Mouse (Mus musculus): ENCODE measurements around the gene Isy1. TPM values are rescaled to one million over a fixed set of nuclear protein-coding genes. Genes with fewer than 3 reads are reported as not detected.

Isy1 gene
- total and polyA plus RNA-seq, 3 experiments, result 43.8 to 140 (median 77.4) TPM

GRCm38 (mm10) chr6:87882816-87883215 is 44.2 kb upstream of the Isy1 start:
- Histone ChIP-seq H3K4me3 (replicated peaks in 1 of 3; ENCODE audit: low read depth in 2 of 3, low read length in 2 of 3, poor library complexity in 1 of 3) (no peak overlapping the region), H3K4me2 (ENCODE audit: insufficient read depth, low read depth, poor library complexity, severe bottlenecking) (no peak overlapping the region), H3K36me3 (replicated peaks in 1 of 2; ENCODE audit: control insufficient read depth in 1 of 2, insufficient read depth in 1 of 2, low read length in 1 of 2) (no peaks in the 10 kb centered on the region), H3K9ac (ENCODE audit: insufficient read depth, low read depth) (no peak overlapping the region), H3K9me3 (replicated peaks; ENCODE audit: low read length) (no peaks in the 10 kb centered on the region), H3K27me3 (replicated peaks) (peaks cover 6% of the 10 kb centered on the region), H3K79me2 (replicated peaks; ENCODE audit: control insufficient read depth, extremely low read depth, insufficient read depth, poor library complexity, severe bottlenecking) (no peaks in the 10 kb centered on the region), H3K4me1 (ENCODE audit: control insufficient read depth in 1 of 2, insufficient read depth in 2 of 2) (peaks cover 3 to 7% of the 10 kb centered on the region in 2 experiments), H3K27ac (ENCODE audit: insufficient read depth, low read depth) (no peak overlapping the region)
- TF ChIP-seq TBP (conservative IDR thresholded peaks at IDR 0.05; ENCODE audit: low read depth, low read length) (no peak), RCOR1 (conservative IDR thresholded peaks at IDR 0.05; ENCODE audit: low read depth, low read length) (no peak), USF2 (conservative IDR thresholded peaks at IDR 0.05; ENCODE audit: low read depth, low read length) (no peak), PAX5 (IDR thresholded peaks at IDR 0.05; ENCODE audit: low read length) (no peak), CTCF (conservative IDR thresholded peaks at IDR 0.05 in 1 of 2, IDR thresholded peaks at IDR 0.05 in 1 of 2; ENCODE audit: low read depth in 2 of 2, low read length in 2 of 2) (no peak), NELFE (IDR thresholded peaks at IDR 0.05; ENCODE audit: low read depth, low read length) (no peak), USF1 (IDR thresholded peaks at IDR 0.05; ENCODE audit: low read depth, low read length) (no peak), POLR2A (IDR thresholded peaks at IDR 0.05; ENCODE audit: low read depth, low read length) (no peak)
- in situ Hi-C loops (cut with MboI; ENCODE audit: low pct_ligation_motif_present, low pct_unique_long_range_greater_than_20kb, low sequenced_read_pairs) (no loop called here), dilution Hi-C loops (cut with MboI; ENCODE audit: extremely low pct_ligation_motif_present, extremely low pct_unique_long_range_greater_than_20kb, low sequenced_read_pairs) (no loop called here)
- no peak for DNase-seq (ENCODE audit: extremely low read depth)

DNA sequence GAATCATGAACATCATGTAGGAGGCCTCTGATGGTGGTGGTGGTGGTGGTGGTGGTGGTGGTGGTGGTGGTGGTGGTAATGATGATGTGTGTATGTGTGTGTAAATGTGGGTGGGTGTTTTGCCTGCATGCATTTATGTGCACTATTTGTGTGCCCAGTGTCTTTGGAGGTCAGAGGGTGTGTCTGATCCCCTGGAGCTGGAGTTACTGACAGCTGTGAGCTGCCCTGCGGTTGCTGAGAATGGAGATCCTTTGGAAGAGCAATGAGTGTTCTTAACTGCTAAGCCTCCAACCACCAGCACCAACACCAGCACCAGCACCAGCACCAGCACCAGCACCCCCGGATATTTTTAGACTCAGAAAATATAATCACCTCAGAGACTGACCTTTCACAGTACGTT is 43.6 kb upstream of the Isy1 start:
- in situ Hi-C loops (cut with MboI; ENCODE audit: low pct_ligation_motif_present, low pct_unique_long_range_greater_than_20kb, low sequenced_read_pairs), result no loop called here
- dilution Hi-C loops (cut with MboI; ENCODE audit: extremely low pct_ligation_motif_present, extremely low pct_unique_long_range_greater_than_20kb, low sequenced_read_pairs), result no loop called here
- TF ChIP-seq ZMIZ1 (IDR thresholded peaks at IDR 0.05; ENCODE audit: low read depth, low read length) (no peak), RAD21 (IDR thresholded peaks at IDR 0.05; ENCODE audit: low read depth, low read length) (no peak), ZNF384 (IDR thresholded peaks at IDR 0.05; ENCODE audit: low read depth, low read length) (no peak), ELF1 (IDR thresholded peaks at IDR 0.05; ENCODE audit: low read depth, low read length) (no peak), ETS1 (conservative IDR thresholded peaks at IDR 0.05; ENCODE audit: low read depth, low read length) (no peak), CHD2 (IDR thresholded peaks at IDR 0.05; ENCODE audit: low read length) (no peak), MYC (IDR thresholded peaks at IDR 0.05; ENCODE audit: low read depth, low read length) (no peak), TBP (conservative IDR thresholded peaks at IDR 0.05; ENCODE audit: low read depth, low read length) (no peak), NRF1 (IDR thresholded peaks at IDR 0.05; ENCODE audit: low read depth, low read length) (no peak)

More for the DNA sequence above, 43.6 kb upstream of the Isy1 start:
- H3K4me2 ChIP-seq (ENCODE audit: insufficient read depth, low read depth, poor library complexity, severe bottlenecking), result no peak overlapping the region
- H3K27ac ChIP-seq (ENCODE audit: insufficient read depth, low read depth), result no peak overlapping the region
- no peak overlapping the region for H3K4me3 ChIP-seq (replicated peaks in 1 of 3; ENCODE audit: low read depth in 2 of 3, low read length in 2 of 3, poor library complexity in 1 of 3)
- no peak overlapping the region for H3K9ac ChIP-seq (ENCODE audit: insufficient read depth, low read depth)
- H3K79me2 ChIP-seq (replicated peaks; ENCODE audit: control insufficient read depth, extremely low read depth, insufficient read depth, poor library complexity, severe bottlenecking), result no peaks in the 10 kb centered on the region
- H3K4me1 ChIP-seq (ENCODE audit: control insufficient read depth in 1 of 2, insufficient read depth in 2 of 2), result peaks cover 3 to 4% of the 10 kb centered on the region in 2 experiments
- no peaks in the 10 kb centered on the region for H3K36me3 ChIP-seq (replicated peaks in 1 of 2; ENCODE audit: control insufficient read depth in 1 of 2, insufficient read depth in 1 of 2, low read length in 1 of 2)
- no peaks in the 10 kb centered on the region for H3K9me3 ChIP-seq (replicated peaks; ENCODE audit: low read length)
- no peak for DNase-seq (ENCODE audit: extremely low read depth)
- peaks cover 6% of the 10 kb centered on the region for H3K27me3 ChIP-seq (replicated peaks)

Data from CH12.LX (cell line).